Mouse (Mus musculus) cerebellum, postnatal 14 days (tissue): Measurements from ENCODE around the gene Liph.
"Not testable (repeated sequence)": the region's sequence is repeated elsewhere in the genome, so short reads cannot be mapped to it uniquely, and the experiment has no call there.

ENCODE experiments used
- DNase-seq, 2 experiments: peaks; one replicate each; pipeline ENCODE4 v3.0.0; 2021; ENCODE audit warnings: mixed read lengths in 2 of 2

Liph gene

DNA sequence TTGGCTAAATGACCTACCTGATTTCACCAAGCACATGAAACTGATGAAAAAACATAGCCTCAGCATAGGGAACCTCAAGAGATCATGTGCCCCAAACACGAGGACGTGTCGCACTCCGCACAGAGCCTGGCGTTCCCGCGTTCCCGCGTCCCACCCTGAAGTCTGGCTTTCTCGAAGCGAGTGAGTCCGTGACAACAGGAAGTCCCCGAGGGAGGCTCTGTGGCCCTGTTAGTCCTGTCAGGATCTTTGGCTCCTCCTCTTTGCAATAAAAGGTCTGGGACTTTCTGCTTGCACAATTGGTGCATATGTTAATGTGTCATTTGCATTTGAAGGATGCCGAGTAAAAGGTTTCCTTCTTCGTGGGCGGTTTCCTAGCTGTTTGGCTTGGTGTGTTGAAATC is at the start of gene Liph:
TSS of gene Liph (minus strand) at position 360 of the 400 bp plus-strand sequence.
- no peak for DNase-seq

DNA sequence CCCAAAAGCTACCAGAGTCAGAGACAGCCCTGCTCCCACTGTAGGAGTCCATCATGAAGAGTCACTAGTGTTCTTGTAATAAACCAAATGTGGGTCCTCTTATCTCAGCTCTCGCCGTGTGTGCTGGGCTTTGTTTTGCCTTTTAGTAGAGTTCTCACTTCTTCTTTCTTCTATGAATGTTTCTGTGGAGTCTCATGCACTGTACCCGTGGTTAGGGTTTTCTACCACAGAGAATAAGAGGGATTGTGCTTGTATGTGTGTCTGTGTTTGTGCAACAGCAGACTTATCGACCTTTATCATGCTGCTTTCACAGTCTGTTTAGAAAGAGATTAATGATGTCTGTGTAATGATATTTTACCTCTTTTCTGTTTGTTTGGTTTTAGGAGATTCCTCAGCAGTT is 48.4 kb upstream of the Liph start:
- DNase-seq = no peak

DNA sequence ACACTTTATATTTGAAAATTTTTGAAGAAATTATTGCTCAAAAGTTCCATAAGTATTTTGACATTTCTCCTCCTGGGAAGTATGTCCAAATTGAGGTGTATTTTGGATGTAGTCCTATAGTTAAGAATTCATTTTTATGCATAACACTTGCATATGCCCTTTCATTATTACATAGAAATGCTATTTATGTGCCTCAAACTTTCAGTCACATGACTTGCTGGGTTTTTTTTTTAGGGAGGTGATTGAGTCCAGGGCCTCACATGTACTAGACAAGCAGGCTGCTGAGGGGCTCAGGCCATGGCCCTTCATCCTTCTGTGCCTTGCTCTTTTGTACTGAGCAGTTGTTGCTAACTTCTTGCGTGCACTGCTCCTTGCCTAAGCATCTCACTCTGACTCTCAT is 44.5 kb upstream of the Liph start:
- DNase-seq = no peak

DNA sequence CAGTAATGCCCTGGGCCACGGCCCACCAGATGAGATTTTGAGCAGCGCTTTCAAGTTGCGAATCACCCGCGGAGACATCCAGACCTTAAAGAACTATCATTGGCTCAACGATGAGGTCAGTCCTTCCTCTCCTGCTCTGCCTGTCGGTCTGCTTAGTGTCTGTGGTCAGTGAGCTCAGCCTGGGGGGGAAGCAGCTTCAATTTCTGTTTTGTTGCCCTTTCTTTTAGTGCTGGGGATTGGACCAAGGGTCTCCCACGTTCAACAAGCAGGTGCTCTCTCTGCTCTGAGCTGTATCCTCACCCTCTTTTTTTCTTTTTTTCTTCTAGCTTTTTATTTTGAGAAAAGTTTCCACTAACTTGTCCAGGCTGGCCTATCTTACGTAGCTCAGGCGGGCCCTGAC is 43.1 kb upstream of the Liph start:
- DNase-seq = no peak

DNA sequence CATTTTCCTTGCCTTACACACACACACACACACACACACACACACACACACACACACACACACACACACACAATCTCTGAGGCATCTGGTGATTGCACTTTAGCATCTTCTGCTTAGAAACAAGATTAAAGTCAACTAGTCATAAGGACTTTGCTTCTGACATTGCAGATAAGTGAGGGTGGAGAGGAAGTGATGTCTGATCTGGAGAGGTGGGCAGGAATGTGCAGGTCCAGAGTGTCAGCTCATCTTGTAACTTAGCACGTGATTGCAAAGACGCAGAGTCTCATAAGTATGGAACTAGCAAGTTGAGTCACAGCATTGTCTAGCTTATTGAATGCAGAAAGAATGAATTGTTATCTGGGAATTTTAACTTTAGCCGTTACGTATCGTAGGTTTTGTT is 32.0 kb upstream of the Liph start:
- DNase-seq = no peak

DNA sequence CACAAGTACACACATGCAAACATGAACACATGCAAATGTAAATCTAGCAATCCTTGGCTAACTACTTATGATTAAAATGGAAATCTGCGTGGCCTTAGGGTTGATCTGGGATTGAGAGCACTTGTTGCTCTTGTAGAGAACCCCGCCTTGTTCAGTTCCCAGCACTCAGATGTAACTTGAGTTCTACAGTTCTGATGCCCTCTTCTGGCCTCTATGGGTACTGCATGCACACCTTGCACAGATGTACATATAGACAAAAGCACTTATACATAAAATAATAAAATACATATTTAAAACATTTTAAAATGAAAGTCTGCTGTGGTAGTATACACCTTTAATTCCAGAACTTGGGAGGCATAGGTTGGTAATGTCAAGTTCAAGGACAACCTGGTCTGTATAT is 26.7 kb upstream of the Liph start:
- DNase-seq = peak; percentile 18 to 54

DNA sequence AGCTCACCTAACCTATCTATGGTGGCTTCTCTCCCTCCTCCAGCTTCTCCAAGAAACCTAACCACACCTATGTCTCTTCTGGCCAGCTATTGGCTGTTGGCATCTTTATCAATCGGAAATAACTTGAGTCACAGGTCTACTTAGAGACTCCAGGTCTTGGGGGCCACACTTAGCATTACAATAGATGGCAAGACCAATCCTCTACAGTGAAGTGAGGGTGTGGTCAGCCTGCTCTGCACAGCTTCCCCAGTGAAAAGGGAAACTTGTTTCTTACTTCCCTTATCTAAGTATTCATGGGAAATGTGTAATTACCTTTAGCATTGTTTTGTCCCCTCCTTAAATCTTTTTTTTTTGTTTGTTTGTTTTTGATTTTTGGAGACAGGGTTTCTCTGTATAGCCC is 20.1 kb upstream of the Liph start:
- no peak for DNase-seq

DNA sequence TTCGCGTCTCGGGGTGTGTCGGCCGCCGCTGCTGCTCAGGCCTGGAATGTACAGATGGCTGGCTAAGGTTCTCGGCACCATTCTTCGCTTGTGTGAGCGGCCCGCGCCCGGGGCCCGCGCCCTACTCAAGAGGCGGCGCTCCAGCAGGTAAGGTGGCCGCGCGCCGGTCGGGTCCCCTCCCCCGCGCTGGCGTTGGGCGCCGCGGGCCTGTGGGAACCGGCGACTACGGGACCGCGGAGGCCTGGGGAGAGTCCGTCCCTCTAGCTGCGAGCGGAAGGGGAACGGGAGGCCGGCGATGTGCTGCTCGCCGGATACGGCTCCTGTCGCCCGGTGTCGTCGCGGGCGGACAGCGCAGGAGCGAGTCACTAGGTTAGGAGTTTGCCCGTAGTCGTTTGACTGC is 14.1 kb upstream of the Liph start:
- DNase-seq = no peak

DNA sequence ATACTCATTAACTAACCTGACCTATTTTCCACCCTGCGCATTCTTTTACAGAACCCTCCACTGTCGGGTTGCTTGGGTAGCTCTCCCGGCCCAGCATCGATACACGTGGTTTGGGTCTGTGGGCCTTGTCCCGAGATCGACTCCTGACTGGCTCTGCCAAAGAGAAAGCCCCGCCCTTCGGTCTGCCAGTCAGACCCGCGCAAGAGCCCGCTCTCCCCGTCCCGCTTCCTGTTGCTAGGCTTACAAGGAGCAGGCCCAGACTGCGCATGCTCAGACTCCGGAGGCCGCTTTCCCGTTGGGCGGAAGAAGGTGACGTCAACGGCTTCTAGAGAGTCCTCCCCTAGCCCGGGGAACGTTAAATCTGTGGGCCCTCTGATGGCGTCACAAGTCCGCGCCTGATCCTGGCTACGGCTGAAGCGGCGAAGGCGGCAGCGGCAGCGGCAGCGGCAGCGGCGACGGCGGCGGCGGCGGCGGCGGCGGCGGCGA is 13.7 kb upstream of the Liph start, which contains the start of gene Senp2:
TSS of gene Senp2 (plus strand) at position 386 of the 486 bp plus-strand sequence.
- DNase-seq = peak; percentile 100

DNA sequence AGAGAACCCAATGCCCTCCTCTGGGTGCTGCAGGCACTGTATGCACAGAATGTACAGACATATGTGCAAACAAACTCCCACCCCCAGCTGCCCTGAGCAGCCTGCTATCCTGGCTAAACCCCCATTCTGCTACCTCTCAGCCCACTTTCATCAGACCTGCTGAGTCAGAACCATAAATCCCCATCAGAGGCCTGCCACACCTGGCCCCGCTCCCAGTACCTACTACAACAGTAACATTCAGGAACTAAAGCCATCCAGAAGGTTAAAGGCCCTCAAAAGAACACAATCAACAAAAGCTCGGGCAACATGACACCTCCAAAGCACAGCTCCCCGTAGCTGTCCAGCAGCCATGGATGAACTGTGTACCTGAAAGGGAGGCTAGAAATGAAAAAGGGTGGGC is 6.1 kb upstream of the Liph start:
- no peak for DNase-seq

DNA sequence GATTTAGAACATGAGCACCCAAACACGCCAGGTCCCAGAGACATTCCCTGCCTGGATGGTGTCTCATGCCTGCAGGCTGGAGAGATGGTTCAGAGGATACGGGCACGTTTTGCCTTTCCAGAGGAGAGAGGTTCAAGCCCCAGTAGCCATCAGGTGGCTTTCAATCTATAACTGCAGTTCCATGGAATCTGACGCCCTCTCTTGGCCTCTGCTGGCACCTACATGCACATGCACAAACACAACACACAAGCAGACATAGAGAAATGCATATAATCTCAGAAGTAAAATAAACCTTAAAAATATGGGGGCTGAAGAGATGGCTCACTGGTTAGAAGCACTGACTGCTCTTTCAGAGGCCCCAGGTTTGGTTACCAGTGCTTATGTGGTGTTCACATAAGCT is 5.7 kb upstream of the Liph start:
- no peak for DNase-seq

DNA sequence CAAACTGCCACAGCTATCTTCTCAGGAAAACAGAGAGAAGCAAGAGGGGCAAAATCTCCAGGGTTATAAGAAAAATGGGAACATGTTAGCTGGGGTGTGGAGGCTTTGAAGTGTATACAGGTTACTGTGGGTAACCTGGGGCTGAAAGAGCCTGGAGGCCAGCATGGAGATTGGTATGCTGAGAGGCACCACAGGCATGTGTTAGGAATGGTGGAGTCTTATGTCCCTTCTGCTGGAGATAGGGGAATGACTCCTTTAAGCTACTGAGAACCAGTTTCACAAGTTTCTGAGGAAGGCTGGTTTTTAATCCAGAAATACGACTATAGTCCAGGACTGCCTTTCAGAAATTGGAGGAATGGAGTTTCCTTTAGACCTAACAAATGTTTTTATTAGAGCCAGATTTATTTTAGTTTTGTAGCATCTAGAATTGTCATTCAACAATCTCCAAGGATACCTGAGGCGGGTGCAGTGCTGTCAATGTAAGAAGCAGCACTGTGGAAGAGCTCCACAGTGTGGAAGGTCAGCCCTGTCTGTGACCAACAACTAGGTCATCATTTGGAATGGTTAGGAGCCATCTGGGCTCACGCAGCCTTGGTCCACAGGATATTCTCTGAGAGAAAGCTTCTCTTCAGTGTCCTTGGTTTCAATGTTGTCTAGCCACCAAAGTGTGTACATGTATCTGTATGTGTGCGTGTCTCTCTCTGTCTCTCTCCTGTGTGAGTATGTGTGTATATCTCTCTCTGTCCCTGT is 4.7 kb upstream of the Liph start:
- no peak for DNase-seq

DNA sequence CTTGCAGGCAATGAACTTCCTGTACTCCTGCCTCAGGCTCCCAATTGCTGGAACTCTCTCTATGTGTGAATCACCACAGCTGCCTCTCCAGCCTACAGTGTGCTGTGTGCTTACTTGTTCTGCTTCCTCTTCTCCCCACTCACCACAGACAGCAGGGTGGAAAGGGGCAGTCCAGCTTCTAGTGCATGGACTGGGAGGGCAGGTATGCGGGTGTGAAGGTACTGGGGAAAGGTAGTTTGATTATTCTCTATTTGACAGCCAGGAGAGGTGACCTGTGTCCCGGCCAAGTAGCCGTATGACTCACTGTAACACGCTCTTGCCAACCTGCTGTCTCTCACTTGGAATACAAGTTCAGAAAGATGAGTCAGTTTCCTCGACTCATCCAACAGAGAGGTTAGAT is 2.6 kb upstream of the Liph start:
- no peak for DNase-seq

DNA sequence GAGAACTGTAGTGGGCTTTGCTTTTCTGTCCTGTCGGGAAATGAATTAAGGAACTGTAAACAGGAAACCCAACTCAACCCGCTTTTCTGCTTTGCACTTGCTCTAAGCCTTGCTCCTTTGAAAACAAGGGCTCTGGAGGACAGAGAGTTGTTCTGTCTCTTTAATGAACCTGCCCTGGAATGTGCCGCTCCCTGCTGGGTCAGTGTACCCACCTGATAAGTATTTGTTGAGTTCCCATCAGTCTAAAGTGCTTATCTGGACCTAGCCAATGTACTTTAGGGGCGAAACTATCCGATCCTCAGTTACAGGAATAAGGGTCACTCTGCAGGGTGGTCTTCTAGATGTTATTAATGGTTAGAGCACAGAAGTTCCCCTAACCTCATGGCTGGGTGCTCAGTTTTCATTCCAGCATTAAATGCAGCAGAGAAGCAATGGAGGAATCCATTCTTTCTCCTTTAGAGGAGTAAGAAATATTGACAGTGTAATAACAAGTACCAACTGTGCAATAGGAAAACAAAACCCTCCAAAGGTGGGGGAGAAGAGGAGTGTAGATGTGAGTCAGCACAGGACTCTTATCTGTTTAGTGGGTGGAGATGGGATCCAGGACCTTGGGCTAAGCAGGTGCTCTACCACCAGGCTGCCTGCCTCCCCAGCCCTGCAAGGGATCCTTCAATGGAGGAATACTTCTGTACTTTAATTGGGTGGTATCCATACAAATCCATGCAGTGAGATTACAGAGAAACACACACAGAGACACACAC is 1.6 kb upstream of the Liph start:
- no peak for DNase-seq

DNA sequence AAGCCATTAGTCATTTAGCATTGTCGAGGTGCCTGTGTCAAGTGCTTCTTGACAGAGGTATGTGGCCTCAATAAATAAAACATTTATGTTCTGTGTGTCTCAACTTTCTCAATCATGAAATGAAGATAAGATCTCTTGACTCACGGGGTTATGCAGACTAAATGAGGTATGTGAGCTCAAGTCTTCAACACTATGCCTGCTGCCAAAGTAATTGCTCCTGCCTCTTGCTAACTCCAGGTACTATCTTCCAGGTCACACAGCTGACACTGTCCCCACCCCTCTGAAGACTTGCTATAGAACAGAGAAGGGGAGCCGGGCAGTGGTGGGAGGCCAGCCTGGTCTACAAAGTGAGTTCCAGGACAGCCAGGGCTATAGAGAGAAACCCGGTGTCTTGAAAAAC is 939 bp upstream of the Liph start:
- DNase-seq = no peak

DNA sequence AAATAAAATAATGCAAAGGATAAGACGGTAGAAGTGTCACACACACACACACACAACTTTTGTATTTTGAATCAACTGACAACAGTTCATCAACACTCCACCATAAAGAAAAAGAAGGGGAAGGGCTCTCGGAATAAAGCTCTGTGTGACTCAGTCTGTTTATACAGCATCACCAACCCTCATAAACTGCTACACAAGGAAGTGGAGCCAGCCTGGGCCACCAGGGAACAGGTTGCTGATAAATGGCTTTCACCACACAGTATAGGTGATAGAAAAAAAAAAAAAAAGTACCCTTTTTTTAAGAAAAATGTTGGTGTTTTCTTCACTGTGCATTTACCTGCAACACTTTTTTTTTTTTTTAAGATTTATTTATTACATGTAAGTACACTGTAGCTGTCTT is 3.7 kb downstream of the Liph start:
- DNase-seq = no peak

DNA sequence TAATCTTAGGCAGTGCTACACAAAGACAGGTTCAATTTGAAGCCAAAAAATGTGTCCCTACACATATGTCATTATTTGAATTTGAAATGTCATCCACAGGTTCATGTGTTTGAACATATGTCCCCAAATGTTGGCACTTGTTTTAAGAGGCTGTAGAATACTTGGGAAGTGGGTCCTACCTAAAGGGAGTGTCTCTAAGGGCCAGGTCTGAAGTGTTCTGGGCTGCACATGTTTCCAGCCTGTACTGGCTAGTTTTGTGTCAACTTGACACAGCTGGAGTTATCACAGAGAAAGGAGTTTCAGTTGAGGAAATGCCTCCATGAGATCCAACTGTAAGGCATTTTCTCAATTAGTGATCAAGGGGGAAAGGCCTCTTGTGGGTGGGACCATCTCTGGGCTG is 4.6 kb downstream of the Liph start:
- not testable (repeated sequence) for DNase-seq

DNA sequence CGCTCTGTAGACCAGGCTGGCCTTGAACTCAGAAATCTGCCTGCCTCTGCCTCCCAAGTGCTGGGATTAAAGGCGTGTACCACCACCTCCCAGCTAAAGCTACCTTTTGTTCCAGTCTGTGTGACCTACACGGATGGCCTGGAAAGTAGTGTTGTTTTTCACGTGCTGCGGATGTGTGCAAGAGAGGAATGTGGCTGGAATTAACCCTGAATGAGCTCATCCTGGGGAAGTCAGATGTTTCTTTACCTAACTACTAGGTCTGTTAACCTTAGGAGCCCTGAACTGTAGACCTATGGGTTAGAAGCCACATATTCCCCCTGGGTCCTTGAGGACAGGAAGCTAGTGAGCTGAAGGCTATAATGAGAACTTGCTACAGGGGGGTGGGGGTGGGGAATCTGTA is 7.5 kb downstream of the Liph start:
- DNase-seq = no peak

DNA sequence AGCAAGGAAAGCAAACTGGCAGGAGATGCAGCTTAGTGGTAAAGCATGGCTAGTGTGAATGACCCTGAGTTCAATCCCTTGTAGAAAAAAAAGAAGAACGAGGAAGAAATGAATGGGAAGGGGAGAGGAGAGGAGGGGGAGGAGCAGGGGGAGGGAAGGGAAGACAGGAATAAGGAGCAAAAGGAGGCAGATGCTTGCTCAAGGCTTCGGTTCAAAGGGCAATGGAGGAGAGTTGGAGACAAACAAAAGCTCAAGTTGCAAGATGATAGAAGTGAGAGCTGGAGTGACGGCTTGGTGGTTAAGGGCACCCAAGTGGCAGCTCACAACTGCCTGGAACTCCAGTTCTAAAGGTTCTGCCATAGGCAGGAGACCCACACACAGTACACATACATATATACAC is 9.3 kb downstream of the Liph start:
- DNase-seq = no peak

DNA sequence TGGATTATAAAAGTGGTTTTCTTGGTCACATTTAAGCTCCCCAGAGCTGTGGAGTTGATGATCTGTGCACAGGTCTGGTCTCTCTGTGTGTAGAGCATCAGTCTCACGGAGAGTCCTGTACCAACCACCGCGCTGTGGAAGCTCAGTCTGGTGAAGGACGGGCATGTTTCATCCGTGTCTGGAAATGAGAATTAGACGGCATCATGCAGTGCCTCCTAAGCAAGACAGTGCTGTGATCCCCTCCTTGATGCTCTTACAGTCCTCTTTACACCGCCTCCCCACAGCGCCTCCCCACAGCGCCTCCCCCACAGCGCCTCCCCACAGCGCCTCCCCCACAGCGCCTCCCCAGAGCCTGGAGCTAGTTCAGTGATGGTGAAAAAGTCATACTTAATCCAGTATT is 11.4 kb downstream of the Liph start:
- DNase-seq = no peak

DNA sequence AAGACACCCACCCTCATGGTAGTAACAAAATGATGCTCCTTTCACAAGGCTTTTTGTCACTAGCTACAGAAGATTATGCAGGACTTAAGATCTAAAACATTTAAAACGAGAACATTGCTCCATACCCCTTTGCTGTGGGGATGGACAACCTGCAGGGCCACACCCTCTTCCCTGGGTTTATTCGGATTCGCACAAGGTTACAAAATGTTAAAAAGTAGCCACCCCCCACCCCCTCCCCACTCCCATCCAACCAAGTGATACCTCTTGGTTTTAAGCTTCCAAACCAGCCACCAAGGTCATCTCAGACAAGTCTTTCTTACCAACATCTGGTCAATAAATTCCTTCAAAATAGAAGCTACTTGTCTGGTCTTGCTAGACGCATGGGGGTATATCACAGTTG is 11.9 kb downstream of the Liph start:
- DNase-seq = no peak

DNA sequence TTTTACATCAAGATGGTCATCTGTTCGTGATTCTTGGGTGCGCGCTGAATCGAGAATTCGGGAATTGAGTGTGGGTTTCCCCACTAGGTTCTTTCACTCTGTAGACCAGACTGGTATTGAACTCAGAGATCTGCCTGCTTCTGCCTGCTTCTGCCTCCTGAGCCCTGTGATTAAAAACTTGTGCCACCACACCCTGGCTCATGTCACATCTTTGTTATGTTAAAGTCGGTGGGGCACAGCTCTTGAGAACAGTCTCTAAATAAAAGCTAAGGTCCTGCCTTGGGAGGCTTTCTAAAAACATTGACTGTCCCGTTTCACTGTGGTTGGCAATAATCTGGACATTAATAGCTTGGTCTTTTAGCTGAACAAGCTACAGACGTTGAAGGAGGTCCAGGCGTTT is 12.3 kb downstream of the Liph start:
- no peak for DNase-seq

DNA sequence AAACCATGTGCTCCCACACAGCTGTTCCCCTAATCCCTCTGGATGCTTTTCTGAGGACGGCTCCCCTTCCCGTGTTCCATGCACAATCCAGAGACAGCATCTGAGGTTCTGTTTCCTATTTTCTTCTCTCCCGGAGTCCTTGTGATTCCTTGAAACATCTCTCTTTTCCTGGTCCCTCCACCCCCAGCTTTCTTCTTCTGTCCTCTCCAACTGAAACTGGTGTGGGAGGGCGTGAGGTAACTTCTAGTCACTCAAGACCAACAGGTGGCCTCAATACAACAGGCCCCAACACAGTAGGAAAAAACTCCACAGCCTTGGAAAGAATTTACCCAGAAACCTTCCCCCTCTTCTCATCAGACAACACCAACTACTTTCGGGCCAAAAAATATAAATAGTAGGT is 18.1 kb downstream of the Liph start:
- no peak for DNase-seq

DNA sequence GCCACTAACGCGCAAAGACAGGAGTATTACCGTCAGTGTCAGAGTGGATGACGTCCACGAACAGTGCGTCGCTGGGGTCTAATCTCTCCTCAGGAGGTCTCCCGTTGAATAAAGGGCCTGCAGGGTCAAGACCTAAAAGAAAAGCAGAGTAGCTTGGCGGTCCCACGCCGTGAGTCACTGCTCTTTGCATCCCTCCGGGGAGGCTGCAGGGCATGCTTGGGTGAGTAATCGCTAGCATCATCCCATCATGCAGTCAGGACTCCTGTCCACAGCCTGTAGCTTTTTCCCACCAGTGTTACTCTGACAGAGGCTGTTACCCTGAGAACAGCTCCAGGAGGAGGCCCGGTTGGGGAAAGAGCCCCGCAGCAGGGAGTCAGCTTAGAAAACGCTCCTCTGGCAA is 19.3 kb downstream of the Liph start:
- DNase-seq = no peak

DNA sequence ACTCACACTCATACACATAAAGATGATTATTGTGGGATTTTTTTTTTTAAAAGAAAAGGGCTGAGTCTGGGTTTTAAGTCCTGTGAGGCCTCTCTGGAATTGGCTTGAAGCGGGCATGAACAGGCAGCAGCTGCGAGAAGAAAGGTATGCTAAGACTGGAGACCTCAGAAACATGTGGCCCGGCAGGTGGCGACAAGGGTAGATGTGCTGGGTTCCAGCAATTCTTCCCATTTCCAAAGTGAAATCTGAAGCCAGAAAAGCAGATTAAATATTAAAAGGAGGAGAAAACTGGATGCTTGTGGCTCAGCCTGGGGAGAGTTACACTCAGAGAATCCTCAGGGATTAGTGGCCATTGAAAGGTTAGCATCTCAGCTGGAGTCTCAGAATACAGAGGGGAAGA is 24.0 kb downstream of the Liph start:
- no peak for DNase-seq
